Mouse (Mus musculus) stomach, embryonic 15.5 days (tissue): ENCODE results near the gene Fam53b. TPM values are rescaled to one million over a fixed set of nuclear protein-coding genes. Genes with fewer than 3 reads are reported as not detected.
"Not testable (repeated sequence)": the region's sequence is repeated elsewhere in the genome, so short reads cannot be mapped to it uniquely, and the experiment has no call there.

ENCODE experiments used
- ATAC-seq: fragments of 200-750 bp; cut with Nextera tagmentation; 2 replicates; pipeline ENCODE4 v1.8.0; 2017; ENCODE audit warnings: low read depth, moderate number of reproducible peaks, moderate TSS enrichment; ENCODE audit not compliant: insufficient read depth, low FRiP score
- H3K27ac ChIP-seq: fragments of 300-500 bp; sonication (generic); 2 replicates; pipeline ENCODE4 v1.5.1; 2015; ENCODE audit warnings: mild to moderate bottlenecking, inconsistent platforms
- H3K27me3 ChIP-seq: fragments of 300-500 bp; sonication (generic); replicated peaks from 2 replicates; pipeline ENCODE4 v1.6.1; 2015; ENCODE audit warnings: inconsistent platforms
- H3K36me3 ChIP-seq: fragments of 300-500 bp; sonication (generic); 2 replicates; pipeline ENCODE4 v1.6.1; 2015; ENCODE audit warnings: inconsistent platforms
- H3K4me1 ChIP-seq: fragments of 300-500 bp; sonication (generic); 2 replicates; pipeline ENCODE4 v1.6.1; 2015; ENCODE audit warnings: inconsistent platforms
- H3K4me2 ChIP-seq: fragments of 300-500 bp; sonication (generic); 2 replicates; pipeline ENCODE4 v1.6.1; 2015; ENCODE audit warnings: mild to moderate bottlenecking, inconsistent platforms
- H3K4me3 ChIP-seq: fragments of 300-500 bp; sonication (generic); replicated peaks from 2 replicates; pipeline ENCODE4 v1.5.1; 2015; ENCODE audit warnings: inconsistent platforms
- H3K9ac ChIP-seq: fragments of 300-500 bp; sonication (generic); 2 replicates; pipeline ENCODE4 v1.6.1; 2015; ENCODE audit warnings: inconsistent platforms
- H3K9me3 ChIP-seq: fragments of 300-500 bp; sonication (generic); 2 replicates; pipeline ENCODE4 v1.6.1; 2016; ENCODE audit warnings: inconsistent platforms
- WGBS: fragments of 180-500 bp; shearing (Covaris S2); methylation state at CpG from one replicate; pipeline ENCODE4 v1.1.7; 2015; 5-methylcytosine and 5-hydroxymethylcytosine counted together
- polyA plus RNA-seq: library from polyadenylated mRNA; unstranded; fragments of >200 nt; fragmentation: Nextera tagmentation; extraction: Ambion mirVana; gene quantifications from 2 replicates; pipeline ENCODE4 v1.2.1, GENCODE M21; 2015

Fam53b gene
- polyA plus RNA-seq, 1 experiment from 2014 or later: 15.5 TPM

DNA sequence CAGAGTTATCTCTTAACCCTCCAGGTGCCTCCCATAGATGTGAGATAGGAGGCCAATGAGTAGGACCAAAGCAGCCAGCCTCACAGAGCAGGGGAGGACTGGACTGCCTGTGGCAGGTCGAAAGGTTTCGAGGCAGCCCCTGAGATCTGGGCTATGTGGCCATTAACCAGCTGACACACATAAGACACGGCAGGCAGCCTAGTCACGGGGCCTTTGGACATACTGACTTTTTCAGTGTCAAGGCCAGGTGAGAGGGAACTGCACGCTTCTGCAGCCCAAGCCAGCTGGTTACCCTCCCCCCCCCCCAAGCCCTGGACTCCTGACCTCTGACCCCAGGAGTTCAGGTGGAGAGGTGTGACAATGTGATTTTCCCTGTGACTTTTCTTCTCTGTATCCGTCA, 148.9 kb downstream of the Fam53b start:
- Histone ChIP-seq H3K4me1 (peaks cover 11% of the 10 kb centered on the region), H3K4me3 (no peak overlapping the region), H3K36me3 (no peaks in the 10 kb centered on the region), H3K9ac (no peak overlapping the region), H3K4me2 (no peak overlapping the region), H3K9me3 (no peaks in the 10 kb centered on the region), H3K27ac (no peak overlapping the region), H3K27me3 (no peaks in the 10 kb centered on the region)
- 81% methylated on average over 6 of the region's 6 CpGs for WGBS
- ATAC-seq: no peak

DNA sequence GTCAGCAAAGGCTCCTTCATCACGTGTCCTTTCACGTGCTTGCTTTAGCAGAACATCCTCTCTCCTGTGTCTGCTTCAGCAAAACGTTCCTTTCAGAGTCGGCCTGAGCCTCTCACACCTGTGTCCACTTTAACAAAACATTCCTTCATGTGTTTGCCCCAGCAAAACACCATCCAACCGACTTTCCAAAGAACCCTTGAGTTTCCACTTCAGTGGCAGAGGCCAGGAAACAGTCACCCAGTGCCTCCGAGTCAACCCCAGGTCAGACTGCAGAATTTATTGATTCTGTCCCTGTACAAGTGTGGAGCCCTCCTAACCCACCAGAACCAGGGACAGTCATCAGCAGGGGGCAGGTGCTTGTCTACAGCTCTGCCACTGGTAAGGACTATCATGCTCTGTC, 150.9 kb downstream of the Fam53b start:
- H3K27me3 ChIP-seq, H3K4me2 ChIP-seq, H3K4me3 ChIP-seq, H3K27ac ChIP-seq, H3K36me3 ChIP-seq, ATAC-seq, H3K9ac ChIP-seq, H3K9me3 ChIP-seq: not testable (repeated sequence)
- peaks cover 28% of the 10 kb centered on the region for H3K4me1 ChIP-seq
- WGBS: 68% methylated on average over 6 of the region's 6 CpGs

Other genes with a start within 250 kb of the Fam53b start
- 406 and 472 TPM in 2 replicates for gene Oat, start 237.5 kb downstream of the Fam53b start, polyA plus RNA-seq
- gene Nkx1-2, start 214.2 kb downstream of the Fam53b start, polyA plus RNA-seq: 0.12 and 0.13 TPM in 2 replicates
- 14.7 and 15.9 TPM in 2 replicates for gene Lhpp, start 203.2 kb downstream of the Fam53b start, polyA plus RNA-seq
- 62.3 and 63.3 TPM in 2 replicates for gene Eef1akmt2, start 38.8 kb upstream of the Fam53b start, polyA plus RNA-seq
- gene Abraxas2, start 45.3 kb upstream of the Fam53b start, polyA plus RNA-seq: 34.5 and 34.6 TPM in 2 replicates
- 12.7 and 13.1 TPM in 2 replicates for gene Zranb1, start 117.3 kb upstream of the Fam53b start, polyA plus RNA-seq